Mouse (Mus musculus): ENCODE results near the gene Dlgap1. TPM values are rescaled to one million over a fixed set of nuclear protein-coding genes. Genes with fewer than 3 reads are reported as not detected.
A peak's percentile ranks its signal among the peaks of the same experiment; 100 is the strongest.

Gene Dlgap1
- polyA plus RNA-seq, 1 experiment from 2014 or later = 34.9 TPM

- Histone ChIP-seq H3K4me2 (replicated peaks) (no peak overlapping the region), H3K4me1 (replicated peaks; ENCODE audit: control insufficient read depth, insufficient read depth, low read length) (no peaks in the 10 kb centered on the region), H3K9me3 (ENCODE audit: control insufficient read depth, low read length) (no peaks in the 10 kb centered on the region), H3K9ac (no peak overlapping the region), H3K27me3 (ENCODE audit: control insufficient read depth, insufficient read depth, low read length) (no peaks in the 10 kb centered on the region), H3K4me3 (replicated peaks; ENCODE audit: low read length) (no peak overlapping the region), H3K36me3 (replicated peaks; ENCODE audit: control insufficient read depth, insufficient read depth) (no peaks in the 10 kb centered on the region; the same call in 1 of the 2 replicates), H3K27ac (no peak overlapping the region)
- no peak for DNase-seq (ENCODE audit: low spot score)
- 71% methylated on average over 5 of the region's 5 CpGs for WGBS
- ATAC-seq (ENCODE audit: low FRiP score) = no peak
These were observed 544.9 kb downstream of the Dlgap1 start for GRCm38 (mm10) chr17:70513736-70514135.

DNA sequence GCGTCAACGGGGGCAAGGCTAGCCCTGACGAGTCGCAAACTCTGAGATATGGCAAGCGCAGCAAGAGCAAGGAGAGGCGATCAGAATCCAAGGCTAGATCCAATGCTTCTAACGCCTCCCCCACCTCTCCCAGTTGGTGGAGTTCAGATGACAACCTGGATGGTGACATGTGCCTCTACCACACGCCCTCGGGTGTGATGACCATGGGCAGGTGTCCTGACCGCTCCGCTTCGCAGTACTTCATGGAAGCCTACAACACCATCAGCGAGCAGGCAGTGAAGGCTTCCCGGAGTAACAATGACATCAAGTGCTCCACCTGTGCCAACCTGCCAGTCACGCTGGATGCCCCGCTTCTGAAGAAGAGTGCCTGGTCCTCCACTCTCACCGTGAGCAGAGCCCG is 547.6 kb downstream of the Dlgap1 start:
- ATAC-seq (ENCODE audit: low FRiP score) = no peak
- H3K4me1 ChIP-seq (replicated peaks; ENCODE audit: control insufficient read depth, insufficient read depth, low read length) = no peaks in the 10 kb centered on the region
- WGBS = 94% methylated on average over 18 of the region's 18 CpGs
- H3K4me2 ChIP-seq (replicated peaks) = no peak overlapping the region
- no peak overlapping the region for H3K9ac ChIP-seq
- no peak overlapping the region for H3K4me3 ChIP-seq (replicated peaks; ENCODE audit: low read length)
- H3K27ac ChIP-seq = no peak overlapping the region
- H3K9me3 ChIP-seq (ENCODE audit: control insufficient read depth, low read length) = no peaks in the 10 kb centered on the region
- no peaks in the 10 kb centered on the region for H3K27me3 ChIP-seq (ENCODE audit: control insufficient read depth, insufficient read depth, low read length)
- no peaks in the 10 kb centered on the region; the same call in 1 of the 2 replicates for H3K36me3 ChIP-seq (replicated peaks; ENCODE audit: control insufficient read depth, insufficient read depth)
- DNase-seq (ENCODE audit: low spot score) = no peak

DNA sequence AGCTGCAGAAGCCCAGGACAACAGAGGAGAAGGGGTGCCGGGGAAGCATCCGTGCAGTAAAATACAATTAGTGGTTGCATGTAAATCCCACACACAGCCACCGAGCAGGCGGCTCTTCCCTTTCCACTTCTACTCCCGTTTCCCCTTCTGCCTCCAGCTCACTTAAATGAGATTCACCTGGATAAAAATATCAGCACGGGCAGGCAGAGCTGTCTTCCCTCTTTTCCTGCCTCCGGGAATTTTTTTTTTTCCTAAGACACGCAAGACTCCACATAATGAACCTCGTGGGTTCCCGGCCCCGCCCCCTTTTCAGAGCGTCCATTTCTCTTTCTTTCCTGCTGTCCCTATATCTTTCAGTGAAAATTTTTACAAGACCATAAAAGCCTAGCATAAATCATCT is 548.5 kb downstream of the Dlgap1 start:
- Histone ChIP-seq H3K4me1 (replicated peaks; ENCODE audit: control insufficient read depth, insufficient read depth, low read length) (no peaks in the 10 kb centered on the region), H3K9me3 (ENCODE audit: control insufficient read depth, low read length) (no peaks in the 10 kb centered on the region), H3K4me3 (replicated peaks; ENCODE audit: low read length) (no peak overlapping the region), H3K9ac (no peak overlapping the region), H3K36me3 (replicated peaks; ENCODE audit: control insufficient read depth, insufficient read depth) (no peaks in the 10 kb centered on the region; the same call in 1 of the 2 replicates), H3K4me2 (replicated peaks) (no peak overlapping the region), H3K27me3 (ENCODE audit: control insufficient read depth, insufficient read depth, low read length) (no peaks in the 10 kb centered on the region), H3K27ac (no peak overlapping the region)
- ATAC-seq (ENCODE audit: low FRiP score) (no peak), DNase-seq (ENCODE audit: low spot score) (no peak)
- WGBS = 88% methylated on average over 12 of the region's 12 CpGs

- H3K36me3 ChIP-seq (replicated peaks; ENCODE audit: control insufficient read depth, insufficient read depth) = no peaks in the 10 kb centered on the region; the same call in 1 of the 2 replicates
- H3K9me3 ChIP-seq (ENCODE audit: control insufficient read depth, low read length) = no peaks in the 10 kb centered on the region
- WGBS = 71% methylated on average over 5 of the region's 5 CpGs
- ATAC-seq (ENCODE audit: low FRiP score) (no peak), DNase-seq (ENCODE audit: low spot score) (no peak)
- no peak overlapping the region for H3K9ac ChIP-seq
- H3K4me2 ChIP-seq (replicated peaks) = no peak overlapping the region
- no peaks in the 10 kb centered on the region for H3K27me3 ChIP-seq (ENCODE audit: control insufficient read depth, insufficient read depth, low read length)
- H3K4me1 ChIP-seq (replicated peaks; ENCODE audit: control insufficient read depth, insufficient read depth, low read length) = no peaks in the 10 kb centered on the region
- no peak overlapping the region for H3K4me3 ChIP-seq (replicated peaks; ENCODE audit: low read length)
- no peak overlapping the region for H3K27ac ChIP-seq
These were observed 552.4 kb downstream of the Dlgap1 start for GRCm38 (mm10) chr17:70521058-70521851.

- H3K4me2 ChIP-seq (replicated peaks) = peak overlapping the region; percentile 35
- no peaks in the 10 kb centered on the region for H3K4me1 ChIP-seq (replicated peaks; ENCODE audit: control insufficient read depth, insufficient read depth, low read length)
- DNase-seq (ENCODE audit: low spot score) (peak; percentile 33), ATAC-seq (ENCODE audit: low FRiP score) (no peak)
- 0 out of 2 replicates have a peak overlapping the region, but pooled peaks have one; percentile 14 for H3K9ac ChIP-seq
- 0 out of 2 replicates have a peak overlapping the region, but pooled peaks have one; percentile 2 for H3K4me3 ChIP-seq (replicated peaks; ENCODE audit: low read length)
- H3K9me3 ChIP-seq (ENCODE audit: control insufficient read depth, low read length) = no peaks in the 10 kb centered on the region
- H3K36me3 ChIP-seq (replicated peaks; ENCODE audit: control insufficient read depth, insufficient read depth) = no peaks in the 10 kb centered on the region
- no peaks in the 10 kb centered on the region for H3K27me3 ChIP-seq (ENCODE audit: control insufficient read depth, insufficient read depth, low read length)
- WGBS = 40% methylated on average over 11 of the region's 11 CpGs
- H3K27ac ChIP-seq = no peak overlapping the region
These were observed 553.1 kb downstream of the Dlgap1 start for GRCm38 (mm10) chr17:70521971-70522370.

- Histone ChIP-seq H3K36me3 (replicated peaks; ENCODE audit: control insufficient read depth, insufficient read depth) (no peaks in the 10 kb centered on the region), H3K27me3 (ENCODE audit: control insufficient read depth, insufficient read depth, low read length) (no peaks in the 10 kb centered on the region), H3K9me3 (ENCODE audit: control insufficient read depth, low read length) (no peaks in the 10 kb centered on the region), H3K27ac (no peak overlapping the region), H3K4me1 (replicated peaks; ENCODE audit: control insufficient read depth, insufficient read depth, low read length) (no peaks in the 10 kb centered on the region), H3K4me3 (replicated peaks; ENCODE audit: low read length) (no peak overlapping the region), H3K4me2 (replicated peaks) (no peak overlapping the region), H3K9ac (no peak overlapping the region)
- 52% methylated on average over 3 of the region's 3 CpGs for WGBS
- DNase-seq (ENCODE audit: low spot score) (no peak), ATAC-seq (ENCODE audit: low FRiP score) (no peak)
These were observed 557.1 kb downstream of the Dlgap1 start for GRCm38 (mm10) chr17:70525990-70526389.

DNA sequence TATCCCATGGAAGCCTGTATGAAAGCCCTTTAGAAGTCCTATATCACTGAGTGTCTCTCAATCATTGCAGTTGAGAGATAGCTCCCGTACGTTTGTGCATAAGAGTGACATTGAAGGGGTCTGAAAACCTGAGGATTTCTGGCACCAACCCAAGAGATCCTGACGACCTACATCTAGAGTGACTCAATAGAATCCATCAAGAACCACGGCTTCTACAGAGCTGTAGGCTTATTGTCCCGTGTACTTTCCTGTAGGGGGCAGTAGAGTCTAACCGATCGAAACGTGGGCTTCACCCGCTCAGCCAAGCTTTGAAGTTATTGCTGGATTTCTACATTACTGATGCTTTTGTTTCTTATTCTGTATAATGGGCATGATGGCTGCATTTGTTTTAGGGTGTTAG is 558.2 kb downstream of the Dlgap1 start:
- H3K27ac ChIP-seq = no peak overlapping the region
- H3K36me3 ChIP-seq (replicated peaks; ENCODE audit: control insufficient read depth, insufficient read depth) = no peaks in the 10 kb centered on the region
- H3K4me3 ChIP-seq (replicated peaks; ENCODE audit: low read length) = no peak overlapping the region
- 34% methylated on average over 9 of the region's 9 CpGs for WGBS
- no peak overlapping the region for H3K9ac ChIP-seq
- no peaks in the 10 kb centered on the region for H3K4me1 ChIP-seq (replicated peaks; ENCODE audit: control insufficient read depth, insufficient read depth, low read length)
- DNase-seq (ENCODE audit: low spot score) (peak; percentile 66), ATAC-seq (ENCODE audit: low FRiP score) (peak; percentile 48; the same call in 1 of the 2 replicates)
- H3K27me3 ChIP-seq (ENCODE audit: control insufficient read depth, insufficient read depth, low read length) = no peaks in the 10 kb centered on the region
- H3K4me2 ChIP-seq (replicated peaks) = no peak overlapping the region
- no peaks in the 10 kb centered on the region for H3K9me3 ChIP-seq (ENCODE audit: control insufficient read depth, low read length)

GRCm38 (mm10) chr17:70528196-70529187 is 559.6 kb downstream of the Dlgap1 start:
- no peaks in the 10 kb centered on the region for H3K36me3 ChIP-seq (replicated peaks; ENCODE audit: control insufficient read depth, insufficient read depth)
- DNase-seq (ENCODE audit: low spot score) (no peak), ATAC-seq (ENCODE audit: low FRiP score) (no peak)
- H3K4me3 ChIP-seq (replicated peaks; ENCODE audit: low read length) = no peak overlapping the region
- no peak overlapping the region for H3K9ac ChIP-seq
- 60% methylated on average over 7 of the region's 7 CpGs for WGBS
- H3K27ac ChIP-seq = no peak overlapping the region
- no peaks in the 10 kb centered on the region for H3K9me3 ChIP-seq (ENCODE audit: control insufficient read depth, low read length)
- H3K4me1 ChIP-seq (replicated peaks; ENCODE audit: control insufficient read depth, insufficient read depth, low read length) = no peaks in the 10 kb centered on the region
- no peak overlapping the region for H3K4me2 ChIP-seq (replicated peaks)
- H3K27me3 ChIP-seq (ENCODE audit: control insufficient read depth, insufficient read depth, low read length) = no peaks in the 10 kb centered on the region

- Histone ChIP-seq H3K4me2 (replicated peaks) (no peak overlapping the region), H3K4me3 (replicated peaks; ENCODE audit: low read length) (no peak overlapping the region), H3K4me1 (replicated peaks; ENCODE audit: control insufficient read depth, insufficient read depth, low read length) (no peaks in the 10 kb centered on the region), H3K9me3 (ENCODE audit: control insufficient read depth, low read length) (no peaks in the 10 kb centered on the region), H3K27me3 (ENCODE audit: control insufficient read depth, insufficient read depth, low read length) (no peaks in the 10 kb centered on the region), H3K9ac (no peak overlapping the region), H3K36me3 (replicated peaks; ENCODE audit: control insufficient read depth, insufficient read depth) (no peaks in the 10 kb centered on the region), H3K27ac (no peak overlapping the region)
- ATAC-seq (ENCODE audit: low FRiP score) (no peak), DNase-seq (ENCODE audit: low spot score) (no peak)
- 72% methylated on average over 3 of the region's 3 CpGs for WGBS
These were observed 565.4 kb downstream of the Dlgap1 start for GRCm38 (mm10) chr17:70534321-70534720.
